Mouse (Mus musculus): ENCODE data around the gene Glis3.

DNA sequence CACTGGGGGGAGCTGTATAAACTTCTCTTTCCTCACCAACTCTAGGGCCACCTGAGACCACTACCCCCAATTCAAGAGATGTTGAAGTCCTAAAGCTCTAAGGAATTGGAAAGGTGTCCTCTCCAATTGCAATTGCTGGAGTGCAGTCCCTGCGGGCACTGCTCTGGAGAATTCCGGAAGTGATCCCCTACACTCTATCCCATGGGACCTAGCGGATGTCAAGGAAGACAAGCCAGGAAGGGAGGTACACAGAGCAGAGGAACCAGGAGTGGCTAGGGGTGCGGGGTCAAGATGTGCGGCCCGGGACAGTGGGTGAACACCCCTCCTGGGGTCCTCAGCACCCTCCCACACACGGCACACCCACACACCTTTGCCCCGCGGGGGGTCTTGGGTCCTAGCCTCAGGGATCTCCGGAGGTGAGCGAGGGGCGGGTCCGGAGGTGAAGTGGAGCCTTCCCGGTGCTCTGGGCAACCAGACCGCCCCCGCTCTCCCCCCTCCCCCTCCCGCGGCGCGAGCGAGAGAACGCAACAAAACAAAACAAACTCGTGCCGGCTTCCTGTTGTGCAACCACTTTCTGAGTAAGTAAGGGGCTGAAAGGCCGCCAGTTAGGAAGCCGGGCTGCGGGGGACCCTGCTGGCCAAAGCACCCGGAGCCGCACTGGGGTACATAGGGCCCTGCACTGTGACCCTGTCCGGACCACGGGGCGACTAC lies 2.0 kb downstream of the Glis3 start:
- TF ChIP-seq EP300 (IDR thresholded peaks at IDR 0.05; ENCODE audit: low read depth) (no peak), CTCF (IDR thresholded peaks at IDR 0.05; ENCODE audit: low read depth) (no peak)
